Mouse (Mus musculus) CD4-positive helper T cell, adult 2 months (primary cell): Measurements from ENCODE around the gene Gm10382.
A peak's percentile ranks its signal among the peaks of the same experiment; 100 is the strongest.

ENCODE experiments used
- DNase-seq: peaks from one replicate; pipeline ENCODE4 v3.0.0-alpha.2; 2012; ENCODE audit warnings: low read depth, missing footprints, low spot score

Gene Gm10382

DNA sequence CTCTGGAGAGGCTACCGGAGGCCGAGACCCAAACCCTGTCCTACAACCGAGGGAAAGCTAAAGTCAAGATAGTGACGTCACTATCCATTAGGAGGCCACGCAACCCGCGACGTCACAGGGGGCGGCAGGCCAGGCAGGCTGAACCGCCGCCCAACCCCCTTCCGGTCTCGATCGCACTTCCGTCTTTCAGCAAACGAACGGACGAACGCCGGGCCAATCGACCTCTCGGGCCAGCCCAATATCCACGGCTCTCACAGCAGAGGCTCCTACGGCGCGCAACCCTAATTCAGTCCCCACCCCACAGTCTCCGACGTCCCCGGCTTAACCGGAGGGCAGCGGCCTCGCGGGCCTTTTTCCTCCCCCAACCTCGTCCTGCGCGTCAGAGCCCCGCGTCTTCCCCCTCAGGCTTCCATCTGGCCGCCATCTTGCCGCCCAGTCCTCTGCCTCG is at the start of gene Gm10382:
Gene Gm10382, plus strand, starts transcription at position 192 of the 448 bp plus-strand sequence.
- DNase-seq, result peak; percentile 94

DNA sequence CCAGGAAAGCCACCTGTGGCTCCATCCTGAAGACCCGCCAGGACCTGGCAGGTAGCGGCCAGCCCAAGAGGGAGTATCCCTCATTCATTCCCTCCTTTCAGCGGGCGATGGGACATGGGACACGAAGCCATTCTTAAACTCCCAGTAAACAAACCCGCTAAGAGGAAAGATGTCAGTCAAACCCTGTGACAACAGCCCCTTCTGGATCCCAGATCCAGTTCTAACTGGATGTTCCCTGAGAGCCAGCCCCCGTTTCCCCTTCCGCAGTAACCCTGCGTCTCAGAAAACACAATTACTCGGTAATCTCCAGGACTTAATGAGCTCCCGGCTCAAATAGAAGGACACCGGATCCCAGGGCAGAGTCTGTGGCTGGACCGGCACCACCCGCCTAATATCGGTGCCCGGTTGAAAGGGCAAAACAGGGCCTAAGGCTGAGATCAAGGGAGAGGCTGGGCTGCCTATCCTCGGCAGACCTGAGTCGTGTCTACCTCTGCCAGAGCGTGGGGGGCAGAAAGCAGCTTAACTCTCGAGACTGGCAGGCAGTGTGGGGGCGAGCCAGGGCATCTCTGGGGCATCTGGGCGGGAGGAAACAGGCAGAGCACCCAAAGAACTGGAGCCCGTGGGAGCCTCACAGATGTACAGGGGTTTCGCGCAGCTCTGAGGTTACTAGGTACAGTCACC is 49.1 kb upstream of the Gm10382 start:
- peak; percentile 12 for DNase-seq

DNA sequence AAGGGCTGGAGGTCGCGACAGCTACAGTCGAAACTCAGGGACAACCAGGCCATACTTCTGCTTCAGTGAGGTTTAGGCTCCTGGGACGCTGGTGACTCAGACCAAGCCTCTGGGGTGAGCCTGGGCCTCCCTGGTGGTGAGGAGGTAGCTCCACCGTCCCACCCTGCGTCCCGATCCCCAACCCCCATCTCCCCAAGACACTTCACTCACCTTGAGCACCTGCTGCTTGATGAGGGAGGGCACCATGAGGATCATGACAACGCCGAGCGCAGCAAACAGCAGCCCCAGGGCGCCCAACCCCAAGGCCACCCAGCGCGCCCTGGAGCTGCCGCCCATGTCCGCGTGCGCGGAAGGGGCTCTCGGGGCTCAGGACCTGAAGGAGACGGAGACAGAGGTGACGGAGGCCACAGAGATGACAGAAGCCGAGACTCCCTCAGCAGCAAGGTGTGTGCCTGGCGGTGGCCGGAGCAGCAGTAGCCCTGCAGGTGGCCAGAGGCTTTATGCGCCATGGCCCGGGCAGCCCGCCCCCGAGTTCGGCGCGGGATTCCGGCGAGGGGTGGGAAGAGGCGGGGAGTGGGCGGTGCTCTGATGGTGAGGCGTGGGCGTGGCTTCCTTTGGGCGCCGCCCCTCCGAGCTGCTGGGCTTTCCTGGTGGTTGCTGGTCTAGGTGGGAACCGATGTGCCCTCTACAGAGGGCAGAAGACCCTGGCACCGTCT is 48.4 kb upstream of the Gm10382 start, which contains the start of gene Scarb1:
Gene Scarb1, minus strand, starts transcription at position 548 of the 716 bp plus-strand sequence.
- peak; percentile 82 for DNase-seq

DNA sequence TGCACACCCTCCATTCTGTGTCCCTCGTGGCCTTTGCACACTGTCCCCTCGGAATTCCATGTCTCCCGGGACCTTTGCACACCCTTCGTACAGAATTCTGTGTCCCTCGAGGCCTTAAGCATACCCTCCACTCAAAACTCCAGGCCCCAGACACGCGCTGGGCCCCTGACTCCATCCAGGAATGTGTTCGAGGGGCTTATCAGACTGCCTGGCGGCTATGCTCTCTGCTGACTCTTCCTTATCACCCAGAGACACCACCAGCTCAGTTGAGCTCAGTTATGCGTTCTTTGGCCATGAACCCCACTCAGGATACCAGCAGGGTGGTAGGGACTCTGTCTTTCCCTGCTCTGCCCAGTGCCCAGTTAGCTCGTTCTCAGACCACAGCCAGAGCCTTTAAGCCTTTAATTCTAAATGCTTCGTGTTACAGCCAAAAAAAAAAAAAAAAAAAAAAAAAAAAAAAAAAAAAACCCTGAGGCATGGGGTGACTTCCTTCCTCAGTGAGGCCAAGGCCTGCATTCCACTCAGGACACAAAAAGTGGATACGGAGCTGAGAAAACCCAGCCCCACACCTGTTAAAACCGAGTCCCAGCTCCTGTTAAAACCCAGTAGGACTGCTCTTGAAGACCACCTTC is 47.5 kb upstream of the Gm10382 start:
- DNase-seq, result no peak

DNA sequence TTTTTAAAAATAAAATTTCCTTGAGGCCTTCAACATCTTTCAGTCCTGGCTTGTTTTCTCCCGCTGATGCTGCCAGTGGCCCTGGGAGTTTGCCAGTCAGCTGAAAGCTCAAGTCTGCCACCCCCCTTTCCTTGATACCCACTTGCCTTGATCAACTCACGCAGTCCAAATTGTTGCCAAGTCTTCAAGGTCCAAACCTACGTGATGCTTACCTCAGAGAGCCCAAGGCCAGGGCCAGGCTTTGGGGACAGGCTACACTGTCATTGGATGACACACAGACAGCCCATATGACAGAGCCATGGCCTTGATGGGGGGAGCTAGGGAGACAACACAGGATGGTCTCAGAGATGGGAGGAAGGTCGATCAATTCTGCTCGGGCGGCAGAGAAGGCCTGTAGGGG is 44.8 kb upstream of the Gm10382 start:
- no peak for DNase-seq

DNA sequence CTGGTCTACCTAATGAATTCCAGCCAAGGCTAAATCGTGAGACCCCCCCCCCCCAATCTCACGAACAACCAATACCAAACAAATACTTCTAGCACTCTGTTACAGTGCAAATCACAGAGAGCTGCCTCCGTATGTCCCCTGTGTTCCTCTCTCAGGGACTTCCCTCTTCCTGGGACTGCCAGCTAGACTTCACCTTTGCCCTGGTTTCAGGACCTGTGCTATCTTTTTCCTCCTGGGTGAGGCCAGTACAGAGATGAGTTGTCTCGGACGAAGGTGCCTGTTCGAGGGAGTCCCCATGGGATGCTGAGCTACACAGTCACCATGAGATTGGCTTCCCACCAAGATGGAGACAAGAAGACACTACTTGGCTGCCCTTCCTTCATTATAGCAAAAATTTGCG is 41.1 kb upstream of the Gm10382 start:
- DNase-seq, result no peak

DNA sequence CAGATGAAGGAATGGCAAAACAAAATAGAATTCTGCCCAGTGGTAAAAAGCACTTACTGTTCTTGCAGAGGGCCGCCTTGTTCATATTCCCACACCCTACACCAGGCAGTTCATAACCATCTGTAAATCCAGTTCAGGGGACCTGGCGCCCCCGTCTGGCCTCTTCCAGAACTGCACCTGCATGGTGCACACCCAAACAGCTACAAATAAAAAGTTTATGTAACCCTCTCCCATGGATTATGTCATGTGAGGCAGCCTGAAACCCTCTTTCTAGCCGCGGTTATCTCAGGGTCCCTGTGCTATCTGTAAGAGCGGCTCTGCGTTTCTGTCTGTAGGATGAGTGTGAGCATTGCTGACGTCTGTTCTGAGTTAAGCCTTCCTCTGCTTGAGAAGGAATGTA is 40.6 kb upstream of the Gm10382 start:
- DNase-seq, result peak; percentile 56

DNA sequence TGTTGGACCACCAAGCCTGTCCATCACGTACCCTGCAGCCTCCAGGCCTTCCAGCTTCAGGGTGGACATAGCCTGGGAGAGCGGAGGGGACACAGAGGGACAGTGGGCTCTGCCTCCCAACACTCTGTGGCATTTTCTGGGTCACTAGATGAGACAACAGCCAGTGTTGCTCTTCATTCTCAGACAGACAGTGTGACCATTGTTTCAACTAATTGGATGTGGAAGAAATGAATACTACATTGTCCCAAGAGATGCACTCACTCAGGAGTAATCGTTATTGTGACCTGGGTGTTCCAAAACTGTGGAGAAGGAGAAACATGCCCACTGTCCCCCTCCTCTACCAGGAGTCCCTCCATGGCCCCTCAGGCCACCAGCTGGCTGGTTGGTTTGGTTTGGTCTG is 39.7 kb upstream of the Gm10382 start:
- no peak for DNase-seq

DNA sequence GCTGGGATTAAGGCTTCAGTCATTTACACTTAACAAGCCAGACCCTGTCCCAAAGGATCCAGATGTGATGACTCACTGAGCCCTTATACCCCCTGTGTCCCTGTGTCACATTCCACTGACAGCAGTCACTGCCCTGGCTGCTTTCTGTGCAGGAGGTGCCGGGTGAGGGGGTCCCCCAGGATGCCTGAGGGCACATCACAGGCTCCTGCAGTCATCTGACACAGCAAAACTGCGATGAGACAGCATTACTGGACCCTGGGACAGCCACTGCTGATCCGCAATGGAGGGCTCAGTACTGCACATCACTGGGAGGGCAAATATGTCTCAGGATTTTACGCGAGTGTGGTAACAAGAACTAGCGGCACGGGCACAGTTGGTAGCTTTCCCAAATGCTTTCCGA is 38.1 kb upstream of the Gm10382 start:
- DNase-seq, result no peak

DNA sequence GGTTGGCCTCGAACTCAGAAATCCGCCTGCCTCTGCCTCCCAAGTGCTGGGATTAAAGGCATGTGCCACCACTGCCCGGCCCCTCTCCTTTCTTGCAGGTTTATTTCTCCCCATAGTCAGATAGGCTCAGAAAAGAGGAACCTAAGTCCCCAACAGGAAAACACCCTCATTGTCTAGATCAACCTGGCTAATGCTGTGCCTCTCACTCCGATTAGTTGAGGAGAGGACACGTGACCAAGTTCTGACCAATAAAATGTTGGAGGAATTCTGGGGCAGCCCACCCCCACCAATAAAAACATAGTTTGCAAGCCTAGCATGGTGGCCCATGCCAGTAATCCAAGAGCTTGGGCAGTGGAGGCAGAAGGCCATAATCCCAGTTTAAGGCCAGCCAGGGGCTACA is 37.2 kb upstream of the Gm10382 start:
- no peak for DNase-seq

DNA sequence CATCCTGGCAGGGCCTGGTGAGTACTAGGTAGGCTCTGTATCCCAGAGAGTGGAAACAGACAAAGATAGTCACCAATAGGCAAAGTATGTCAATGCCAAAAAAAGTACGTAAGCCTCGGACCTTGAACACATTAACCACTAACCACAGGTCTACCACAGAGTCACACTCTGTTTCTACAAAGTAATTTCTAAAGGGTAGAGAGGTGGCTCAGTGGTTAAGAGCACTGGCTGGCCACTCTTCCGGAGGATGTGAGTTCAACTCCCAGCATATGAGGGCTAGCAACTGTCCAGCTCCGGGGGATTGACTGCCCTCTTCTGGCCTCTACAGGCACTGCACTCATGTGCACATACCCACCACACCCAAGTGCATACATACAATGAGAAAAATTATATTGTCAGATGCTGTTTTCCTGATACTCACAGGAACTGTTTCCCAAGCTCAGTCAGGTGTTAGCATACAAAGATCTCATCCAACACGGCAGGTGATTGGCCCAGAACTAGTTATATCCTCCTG is 36.3 kb upstream of the Gm10382 start:
- DNase-seq, result no peak

DNA sequence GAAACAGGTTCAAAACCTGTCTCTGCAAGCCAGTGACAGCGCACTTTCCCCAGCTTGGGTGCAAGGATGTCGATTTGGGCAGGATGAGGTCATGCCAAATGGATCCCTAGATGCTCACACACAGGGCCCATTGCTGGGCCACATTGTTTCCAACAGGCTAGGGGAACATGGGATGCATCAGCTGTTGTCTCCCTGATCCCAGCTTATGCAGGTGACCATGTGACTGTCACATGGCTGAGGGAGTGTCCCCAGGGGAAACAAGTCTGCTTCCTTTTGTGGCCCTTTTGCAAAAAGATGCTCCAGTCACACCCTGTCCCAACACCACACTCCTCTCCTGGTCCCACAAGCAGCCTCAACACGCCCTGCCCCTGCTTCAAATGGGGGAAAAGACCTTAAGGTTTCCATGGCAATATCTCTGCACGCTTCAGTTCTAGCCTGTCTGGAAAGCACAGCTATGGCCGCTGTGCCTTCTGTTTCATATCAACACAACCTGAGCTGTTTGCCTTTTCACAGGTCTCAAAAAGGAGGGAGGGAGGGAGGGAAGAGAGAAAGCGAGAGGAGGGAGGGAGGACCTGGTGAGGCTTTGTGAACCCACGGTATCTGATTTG is 34.1 kb upstream of the Gm10382 start:
- no peak for DNase-seq

DNA sequence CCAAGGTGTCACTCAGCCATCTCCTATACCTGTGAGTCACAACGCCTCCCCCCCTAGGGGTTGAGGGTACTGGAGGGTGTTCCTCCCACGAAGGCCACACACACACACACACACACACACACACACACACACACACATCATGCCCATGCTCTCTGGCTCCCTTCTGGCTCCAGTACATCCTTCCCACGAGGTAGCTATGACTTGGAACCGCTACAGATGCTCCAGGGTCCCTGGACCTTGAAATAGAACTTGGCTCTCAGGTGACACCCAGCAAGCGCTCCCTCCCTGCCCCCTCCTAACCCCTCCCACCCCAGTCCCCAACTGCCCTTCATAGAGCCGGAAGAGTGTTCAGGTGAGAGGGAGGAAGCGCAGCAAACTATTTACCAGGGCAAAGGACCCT is 33.5 kb upstream of the Gm10382 start:
- DNase-seq, result no peak

DNA sequence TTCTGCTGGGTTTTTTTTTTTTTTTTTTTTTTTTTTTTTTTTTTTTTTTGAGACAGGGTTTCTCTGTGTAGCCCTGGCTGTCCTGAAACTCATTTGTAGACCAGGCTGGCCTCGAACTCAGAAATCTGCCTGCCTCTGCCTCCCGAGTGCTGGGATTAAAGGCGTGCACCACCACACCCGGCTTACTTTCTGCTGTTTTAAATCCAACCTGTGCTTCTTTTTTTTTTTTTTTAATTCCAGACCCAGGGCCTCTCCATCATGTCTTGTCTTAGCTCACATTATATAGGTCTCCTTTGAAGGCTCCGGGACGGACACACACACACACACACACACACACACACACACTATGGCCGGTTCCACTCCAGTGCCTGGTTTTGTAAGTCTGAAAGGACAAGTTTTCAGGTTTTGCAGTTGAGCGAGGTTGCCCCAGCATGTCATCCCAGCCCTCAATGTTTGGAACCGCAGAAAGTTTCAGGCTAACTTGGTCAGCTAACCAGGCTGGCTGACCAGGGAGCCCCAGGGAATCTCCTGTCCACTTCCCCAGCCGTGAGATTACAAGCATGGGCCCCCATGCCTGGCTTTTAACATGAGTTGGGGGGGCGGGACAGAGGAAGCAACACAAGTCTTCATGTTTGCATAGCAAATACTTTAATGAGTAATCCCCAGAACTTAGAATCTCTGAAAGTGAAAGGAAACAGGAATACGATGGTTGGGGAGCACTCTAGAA is 31.4 kb upstream of the Gm10382 start:
- DNase-seq, result no peak

DNA sequence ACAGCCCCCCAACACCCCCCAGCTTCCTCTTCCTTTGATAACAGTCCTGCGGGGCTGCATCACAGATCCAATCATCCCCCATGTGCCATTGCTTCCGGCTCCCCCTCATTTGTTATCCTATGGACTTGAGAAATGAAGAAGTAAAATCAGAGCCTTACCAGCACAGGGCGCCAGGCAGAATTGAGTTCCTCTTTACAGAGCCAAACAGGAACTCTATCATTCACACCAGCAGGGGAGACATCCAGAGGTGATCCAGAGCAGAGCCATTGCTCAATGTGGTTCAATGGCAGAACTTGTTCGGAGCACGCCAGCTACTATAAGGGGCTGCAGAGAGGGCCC is 30.9 kb upstream of the Gm10382 start:
- no peak for DNase-seq

DNA sequence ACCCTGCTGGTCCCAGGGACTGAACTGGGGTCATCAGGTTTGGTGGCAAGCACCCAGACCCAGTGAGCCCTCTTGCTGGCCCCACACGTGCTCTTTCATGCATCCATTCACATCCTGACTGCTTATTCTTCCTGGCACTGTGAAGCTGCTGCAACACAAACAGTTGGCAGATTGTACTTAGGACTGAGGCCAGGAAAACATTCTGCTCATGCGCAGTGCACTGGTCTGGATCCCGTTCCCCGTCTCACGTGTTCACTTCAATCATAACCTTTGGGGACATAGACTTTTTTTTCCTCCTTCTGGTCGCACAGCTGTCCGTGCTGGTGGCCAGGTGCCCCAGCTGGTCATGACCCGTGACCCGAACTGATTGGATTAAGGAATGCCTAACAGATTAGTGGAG is 28.6 kb upstream of the Gm10382 start:
- no peak for DNase-seq

DNA sequence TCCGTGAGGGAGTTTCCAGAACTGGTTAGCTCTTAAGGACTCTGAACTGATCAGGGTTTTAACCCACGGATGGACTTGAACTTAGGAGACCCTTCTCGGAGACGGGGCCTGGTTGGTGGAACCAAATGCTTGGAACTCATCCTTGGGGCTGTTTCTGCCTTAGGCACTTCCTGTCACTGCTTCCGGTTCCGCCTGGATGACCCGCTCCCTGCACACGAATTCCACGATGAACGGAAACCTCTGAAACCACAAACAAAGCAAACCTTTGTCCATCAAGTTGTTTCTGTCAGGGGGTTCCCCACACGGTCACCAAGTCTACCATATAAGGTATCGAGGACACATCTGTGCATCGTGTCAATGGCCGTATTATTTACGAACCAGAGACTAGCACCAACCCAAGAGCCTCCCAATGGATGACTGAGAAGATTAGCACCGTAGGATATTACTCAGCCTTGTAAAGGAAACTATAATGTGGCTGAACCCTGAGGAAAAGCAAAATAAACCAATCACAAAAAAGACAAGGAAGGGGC is 28.1 kb upstream of the Gm10382 start:
- no peak for DNase-seq

DNA sequence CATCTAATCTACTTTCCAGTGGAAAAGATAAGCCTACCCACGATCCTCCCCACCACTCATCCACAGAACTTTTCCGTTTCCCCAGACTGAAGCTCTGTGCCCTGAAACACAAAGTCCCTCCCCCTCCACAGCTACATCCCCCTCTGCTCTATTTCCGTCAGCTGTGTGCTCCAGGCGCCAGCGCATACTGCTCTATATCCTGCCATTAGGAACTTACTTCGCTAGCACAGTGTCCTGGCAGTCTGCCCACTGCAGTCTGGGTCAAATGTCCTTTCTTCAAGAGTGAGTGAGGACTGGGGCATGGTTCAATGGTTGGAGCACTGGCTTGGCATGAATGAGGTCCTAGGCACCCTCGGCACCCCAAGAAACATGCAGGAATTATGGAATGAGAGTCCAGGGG is 25.2 kb upstream of the Gm10382 start:
- DNase-seq, result no peak

DNA sequence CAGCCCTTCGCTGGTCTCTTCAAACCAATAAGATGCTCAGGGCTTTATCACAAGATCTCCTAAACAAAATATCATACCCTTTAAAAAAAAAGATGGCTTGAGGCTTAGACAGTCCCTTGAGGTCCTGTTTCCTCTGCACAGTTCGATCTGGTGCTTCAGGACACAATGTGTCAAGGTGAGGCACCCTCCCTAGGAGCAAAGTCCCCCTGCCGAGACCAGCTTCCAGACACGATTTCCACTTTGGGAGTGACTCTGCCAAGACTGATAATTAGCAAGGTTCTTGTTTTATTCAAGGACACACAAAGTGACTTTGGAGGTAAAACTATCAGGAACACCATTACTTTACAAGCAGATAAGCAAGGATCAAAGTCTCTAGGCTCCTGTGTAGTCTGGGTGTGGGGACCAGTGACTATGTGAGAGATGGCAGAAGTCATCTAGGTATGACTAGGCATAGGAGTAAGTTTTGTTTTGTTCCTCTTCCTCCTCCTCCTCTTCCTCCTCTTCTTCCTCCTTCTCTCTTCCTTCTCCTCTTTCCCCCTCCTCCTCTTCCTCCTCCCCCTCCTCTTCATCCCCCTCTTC is 24.2 kb upstream of the Gm10382 start:
- DNase-seq, result no peak

DNA sequence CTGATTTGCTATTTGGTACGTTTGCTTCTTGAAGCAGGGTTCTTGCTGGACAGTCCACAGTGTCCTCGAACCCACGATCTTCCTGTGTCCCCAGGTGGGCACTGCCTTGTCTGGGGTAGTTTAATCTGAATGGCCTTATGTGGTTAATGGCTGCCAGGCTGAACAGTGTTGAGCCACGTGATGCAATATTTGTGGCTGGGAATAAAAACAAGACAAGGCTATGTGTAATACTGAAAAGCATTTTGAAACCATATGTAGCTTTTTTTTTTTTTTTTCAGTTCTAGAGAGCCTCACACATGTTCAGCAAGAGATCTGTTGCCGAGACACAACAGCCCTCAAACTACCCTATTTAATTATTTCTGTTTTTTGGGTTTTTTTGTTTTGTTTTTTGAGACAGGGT is 21.0 kb upstream of the Gm10382 start:
- no peak for DNase-seq

DNA sequence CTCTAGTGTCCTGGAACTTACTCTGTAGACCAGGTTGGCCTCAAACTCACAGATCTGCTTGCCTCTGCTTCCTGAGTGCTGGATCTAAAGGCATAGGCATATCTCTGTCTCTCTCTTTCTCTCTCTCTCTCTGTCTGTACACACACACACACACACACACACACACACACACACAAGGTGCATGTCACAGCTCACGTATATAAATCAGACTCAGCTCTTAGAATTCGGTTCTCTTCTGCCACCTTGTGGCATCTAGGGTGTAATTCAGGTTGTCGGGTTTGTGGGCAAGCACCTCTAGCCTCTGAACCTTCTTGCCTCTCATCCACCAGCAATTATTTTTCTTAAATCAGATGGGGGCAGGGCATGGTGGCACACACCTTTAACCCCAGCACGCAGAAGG is 20.6 kb upstream of the Gm10382 start:
- DNase-seq, result peak; percentile 84
